Mouse (Mus musculus): Measurements from ENCODE around the gene Chrnb1. TPM values are rescaled to one million over a fixed set of nuclear protein-coding genes. Genes with fewer than 3 reads are reported as not detected.

The Chrnb1 gene
- polyA plus RNA-seq, 1 experiment from 2014 or later = 4.2 TPM

GRCm38 (mm10) chr11:69789431-69789830 lies 6.3 kb downstream of the Chrnb1 start:
- H3K9ac ChIP-seq (ENCODE audit: low read length) = no peak overlapping the region
- 77% methylated on average over 5 of the region's 5 CpGs for WGBS
- no peaks in the 10 kb centered on the region for H3K9me3 ChIP-seq (ENCODE audit: control insufficient read depth, low read length)
- no peaks in the 10 kb centered on the region for H3K36me3 ChIP-seq (ENCODE audit: control insufficient read depth, insufficient read depth, low read length)
- no peak overlapping the region for H3K4me3 ChIP-seq (ENCODE audit: low read depth, low read length)
- no peak overlapping the region for H3K27ac ChIP-seq (ENCODE audit: low read depth, low read length)
- no peak overlapping the region for H3K4me2 ChIP-seq (ENCODE audit: low read depth)
- DNase-seq (ENCODE audit: low spot score) = no peak
- H3K27me3 ChIP-seq (ENCODE audit: control insufficient read depth, insufficient read depth, low read length) = peaks cover 3% of the 10 kb centered on the region; the same call in 1 of the 2 replicates
- H3K4me1 ChIP-seq (ENCODE audit: control insufficient read depth, insufficient read depth, low read length) = no peaks in the 10 kb centered on the region
- ATAC-seq (ENCODE audit: insufficient read depth, low FRiP score, low TSS enrichment) = no peak

- ATAC-seq (ENCODE audit: insufficient read depth, low FRiP score, low TSS enrichment) = no peak
- H3K4me3 ChIP-seq (ENCODE audit: low read depth, low read length) = no peak overlapping the region
- no peak overlapping the region for H3K4me2 ChIP-seq (ENCODE audit: low read depth)
- 80% methylated on average over 5 of the region's 5 CpGs for WGBS
- no peak for DNase-seq (ENCODE audit: low spot score)
- no peaks in the 10 kb centered on the region for H3K36me3 ChIP-seq (ENCODE audit: control insufficient read depth, insufficient read depth, low read length)
- H3K27ac ChIP-seq (ENCODE audit: low read depth, low read length) = no peak overlapping the region
- no peaks in the 10 kb centered on the region for H3K9me3 ChIP-seq (ENCODE audit: control insufficient read depth, low read length)
- H3K27me3 ChIP-seq (ENCODE audit: control insufficient read depth, insufficient read depth, low read length) = 0 out of 2 replicates have a peak, but pooled peaks cover 3% of the 10 kb centered on the region
- H3K9ac ChIP-seq (ENCODE audit: low read length) = no peak overlapping the region
- no peaks in the 10 kb centered on the region for H3K4me1 ChIP-seq (ENCODE audit: control insufficient read depth, insufficient read depth, low read length)
These were observed 8.4 kb downstream of the Chrnb1 start for GRCm38 (mm10) chr11:69787306-69787705.

- H3K4me1 ChIP-seq (ENCODE audit: control insufficient read depth, insufficient read depth, low read length) = no peaks in the 10 kb centered on the region
- DNase-seq (ENCODE audit: low spot score) (no peak), ATAC-seq (ENCODE audit: insufficient read depth, low FRiP score, low TSS enrichment) (no peak)
- H3K4me2 ChIP-seq (ENCODE audit: low read depth) = no peak overlapping the region
- H3K4me3 ChIP-seq (ENCODE audit: low read depth, low read length) = no peak overlapping the region
- no peaks in the 10 kb centered on the region for H3K27me3 ChIP-seq (ENCODE audit: control insufficient read depth, insufficient read depth, low read length)
- no peaks in the 10 kb centered on the region for H3K36me3 ChIP-seq (ENCODE audit: control insufficient read depth, insufficient read depth, low read length)
- H3K27ac ChIP-seq (ENCODE audit: low read depth, low read length) = no peak overlapping the region
- WGBS = 40% methylated on average over 15 of the region's 15 CpGs
- no peak overlapping the region for H3K9ac ChIP-seq (ENCODE audit: low read length)
- no peaks in the 10 kb centered on the region for H3K9me3 ChIP-seq (ENCODE audit: control insufficient read depth, low read length)
These were observed 10.9 kb downstream of the Chrnb1 start for GRCm38 (mm10) chr11:69784793-69785272.

- H3K9me3 ChIP-seq (ENCODE audit: control insufficient read depth, low read length) = no peaks in the 10 kb centered on the region
- H3K9ac ChIP-seq (ENCODE audit: low read length) = no peak overlapping the region
- no peaks in the 10 kb centered on the region; the same call in 1 of the 2 replicates for H3K4me1 ChIP-seq (ENCODE audit: control insufficient read depth, insufficient read depth, low read length)
- H3K27me3 ChIP-seq (ENCODE audit: control insufficient read depth, insufficient read depth, low read length) = peaks cover 10% of the 10 kb centered on the region; the same call in 1 of the 2 replicates
- 31% methylated on average over 4 of the region's 4 CpGs for WGBS
- no peak for DNase-seq (ENCODE audit: low spot score)
- H3K4me3 ChIP-seq (ENCODE audit: low read depth, low read length) = no peak overlapping the region
- no peak overlapping the region for H3K27ac ChIP-seq (ENCODE audit: low read depth, low read length)
- ATAC-seq (ENCODE audit: insufficient read depth, low FRiP score, low TSS enrichment) = no peak
- no peak overlapping the region for H3K4me2 ChIP-seq (ENCODE audit: low read depth)
- no peaks in the 10 kb centered on the region for H3K36me3 ChIP-seq (ENCODE audit: control insufficient read depth, insufficient read depth, low read length)
These were observed 13.9 kb downstream of the Chrnb1 start for GRCm38 (mm10) chr11:69781828-69782227.

- Histone ChIP-seq H3K4me2 (ENCODE audit: low read depth) (no peak overlapping the region), H3K27ac (ENCODE audit: low read depth, low read length) (no peak overlapping the region), H3K4me3 (ENCODE audit: low read depth, low read length) (no peak overlapping the region), H3K36me3 (ENCODE audit: control insufficient read depth, insufficient read depth, low read length) (no peaks in the 10 kb centered on the region), H3K4me1 (ENCODE audit: control insufficient read depth, insufficient read depth, low read length) (no peaks in the 10 kb centered on the region; the same call in 1 of the 2 replicates), H3K9ac (ENCODE audit: low read length) (no peak overlapping the region), H3K27me3 (ENCODE audit: control insufficient read depth, insufficient read depth, low read length) (peaks cover 10% of the 10 kb centered on the region; the same call in 1 of the 2 replicates), H3K9me3 (ENCODE audit: control insufficient read depth, low read length) (no peaks in the 10 kb centered on the region)
- WGBS = 52% methylated on average over 7 of the region's 7 CpGs
- ATAC-seq (ENCODE audit: insufficient read depth, low FRiP score, low TSS enrichment) = no peak
- DNase-seq (ENCODE audit: low spot score) = no peak
These were observed 16.8 kb downstream of the Chrnb1 start for GRCm38 (mm10) chr11:69778985-69779384.

- peaks cover 10% of the 10 kb centered on the region; the same call in 1 of the 2 replicates for H3K27me3 ChIP-seq (ENCODE audit: control insufficient read depth, insufficient read depth, low read length)
- H3K9ac ChIP-seq (ENCODE audit: low read length) = no peak overlapping the region; the same call in 1 of the 2 replicates
- no peak overlapping the region for H3K4me2 ChIP-seq (ENCODE audit: low read depth)
- H3K27ac ChIP-seq (ENCODE audit: low read depth, low read length) = no peak overlapping the region
- H3K4me1 ChIP-seq (ENCODE audit: control insufficient read depth, insufficient read depth, low read length) = no peaks in the 10 kb centered on the region; the same call in 1 of the 2 replicates
- H3K9me3 ChIP-seq (ENCODE audit: control insufficient read depth, low read length) = no peaks in the 10 kb centered on the region
- ATAC-seq (ENCODE audit: insufficient read depth, low FRiP score, low TSS enrichment) (no peak), DNase-seq (ENCODE audit: low spot score) (no peak)
- 70% methylated on average over 23 of the region's 23 CpGs for WGBS
- H3K4me3 ChIP-seq (ENCODE audit: low read depth, low read length) = no peak overlapping the region
- H3K36me3 ChIP-seq (ENCODE audit: control insufficient read depth, insufficient read depth, low read length) = no peaks in the 10 kb centered on the region
These were observed 17.3 kb downstream of the Chrnb1 start for GRCm38 (mm10) chr11:69778258-69778982.

GRCm38 (mm10) chr11:69777504-69778257 lies 18.1 kb downstream of the Chrnb1 start:
- 69% methylated on average over 26 of the region's 26 CpGs for WGBS
- no peak overlapping the region for H3K27ac ChIP-seq (ENCODE audit: low read depth, low read length)
- ATAC-seq (ENCODE audit: insufficient read depth, low FRiP score, low TSS enrichment) = no peak
- no peaks in the 10 kb centered on the region for H3K36me3 ChIP-seq (ENCODE audit: control insufficient read depth, insufficient read depth, low read length)
- H3K4me2 ChIP-seq (ENCODE audit: low read depth) = no peak overlapping the region
- H3K9ac ChIP-seq (ENCODE audit: low read length) = no peak overlapping the region; the same call in 1 of the 2 replicates
- DNase-seq (ENCODE audit: low spot score) = no peak
- H3K4me1 ChIP-seq (ENCODE audit: control insufficient read depth, insufficient read depth, low read length) = no peaks in the 10 kb centered on the region; the same call in 1 of the 2 replicates
- H3K27me3 ChIP-seq (ENCODE audit: control insufficient read depth, insufficient read depth, low read length) = peaks cover 10% of the 10 kb centered on the region; the same call in 1 of the 2 replicates
- no peaks in the 10 kb centered on the region for H3K9me3 ChIP-seq (ENCODE audit: control insufficient read depth, low read length)
- H3K4me3 ChIP-seq (ENCODE audit: low read depth, low read length) = no peak overlapping the region

- peaks cover 10% of the 10 kb centered on the region; the same call in 1 of the 2 replicates for H3K27me3 ChIP-seq (ENCODE audit: control insufficient read depth, insufficient read depth, low read length)
- H3K4me3 ChIP-seq (ENCODE audit: low read depth, low read length) = no peak overlapping the region
- H3K27ac ChIP-seq (ENCODE audit: low read depth, low read length) = no peak overlapping the region
- ATAC-seq (ENCODE audit: insufficient read depth, low FRiP score, low TSS enrichment) (no peak), DNase-seq (ENCODE audit: low spot score) (no peak)
- WGBS = 85% methylated on average over 20 of the region's 20 CpGs
- H3K4me2 ChIP-seq (ENCODE audit: low read depth) = no peak overlapping the region
- no peaks in the 10 kb centered on the region; the same call in 1 of the 2 replicates for H3K4me1 ChIP-seq (ENCODE audit: control insufficient read depth, insufficient read depth, low read length)
- H3K9ac ChIP-seq (ENCODE audit: low read length) = no peak overlapping the region
- no peaks in the 10 kb centered on the region for H3K36me3 ChIP-seq (ENCODE audit: control insufficient read depth, insufficient read depth, low read length)
- no peaks in the 10 kb centered on the region for H3K9me3 ChIP-seq (ENCODE audit: control insufficient read depth, low read length)
These were observed 19.3 kb downstream of the Chrnb1 start for GRCm38 (mm10) chr11:69776488-69776887.

Data from neural tube, embryonic 11.5 days (tissue).